Mouse (Mus musculus): ENCODE results near the gene Wars2. TPM values are rescaled to one million over a fixed set of nuclear protein-coding genes. Genes with fewer than 3 reads are reported as not detected.

Wars2 gene
- polyA plus RNA-seq, 1 experiment from 2014 or later: 2.9 TPM

- WGBS: 4% methylated on average over 29 of the region's 29 CpGs
- no peak for TF ChIP-seq CTCF (IDR thresholded peaks at IDR 0.05; ENCODE audit: low read depth)
Observed at GRCm38 (mm10) chr3:99257586-99258577, 117.0 kb downstream of the Wars2 start.

GRCm38 (mm10) chr3:99259741-99260270 lies 118.9 kb downstream of the Wars2 start:
- no peak overlapping the region for H3K27ac ChIP-seq (ENCODE audit: low read depth, low read length)
- H3K9me3 ChIP-seq (ENCODE audit: control insufficient read depth): no peaks in the 10 kb centered on the region
- no peaks in the 10 kb centered on the region for H3K36me3 ChIP-seq (ENCODE audit: control insufficient read depth, insufficient read depth)
- no peak overlapping the region for H3K9ac ChIP-seq (ENCODE audit: low read depth, low read length)
- H3K4me1 ChIP-seq (replicated peaks; ENCODE audit: control insufficient read depth, insufficient read depth, low read length): no peaks in the 10 kb centered on the region
- H3K4me2 ChIP-seq (replicated peaks; ENCODE audit: low read depth): no peak overlapping the region
- ATAC-seq: no peak
- no peak overlapping the region for H3K4me3 ChIP-seq (ENCODE audit: low read depth, low read length)
- H3K27me3 ChIP-seq (replicated peaks; ENCODE audit: control insufficient read depth, insufficient read depth, low read length): peaks cover 96% of the 10 kb centered on the region
- WGBS: 7% methylated on average over 6 of the region's 6 CpGs
- TF ChIP-seq CTCF (IDR thresholded peaks at IDR 0.05; ENCODE audit: low read depth): no peak

More at GRCm38 (mm10) chr3:99257586-99258577, 117.0 kb downstream of the Wars2 start:
- peaks cover 97% of the 10 kb centered on the region for H3K27me3 ChIP-seq (replicated peaks; ENCODE audit: control insufficient read depth, insufficient read depth, low read length)
- H3K9me3 ChIP-seq (ENCODE audit: control insufficient read depth): no peaks in the 10 kb centered on the region
- H3K4me3 ChIP-seq (ENCODE audit: low read depth, low read length): no peak overlapping the region
- H3K9ac ChIP-seq (ENCODE audit: low read depth, low read length): no peak overlapping the region
- H3K4me1 ChIP-seq (replicated peaks; ENCODE audit: control insufficient read depth, insufficient read depth, low read length): no peaks in the 10 kb centered on the region
- no peak overlapping the region for H3K27ac ChIP-seq (ENCODE audit: low read depth, low read length)
- H3K36me3 ChIP-seq (ENCODE audit: control insufficient read depth, insufficient read depth): no peaks in the 10 kb centered on the region
- ATAC-seq: no peak
- H3K4me2 ChIP-seq (replicated peaks; ENCODE audit: low read depth): no peak overlapping the region

- Histone ChIP-seq H3K4me3 (ENCODE audit: low read depth, low read length) (no peak overlapping the region), H3K9me3 (ENCODE audit: control insufficient read depth) (no peaks in the 10 kb centered on the region), H3K4me1 (replicated peaks; ENCODE audit: control insufficient read depth, insufficient read depth, low read length) (no peaks in the 10 kb centered on the region), H3K27me3 (replicated peaks; ENCODE audit: control insufficient read depth, insufficient read depth, low read length) (peaks cover 96% of the 10 kb centered on the region), H3K27ac (ENCODE audit: low read depth, low read length) (no peak overlapping the region), H3K36me3 (ENCODE audit: control insufficient read depth, insufficient read depth) (no peaks in the 10 kb centered on the region), H3K9ac (ENCODE audit: low read depth, low read length) (no peak overlapping the region), H3K4me2 (replicated peaks; ENCODE audit: low read depth) (no peak overlapping the region)
- WGBS: 37% methylated on average over 2 of the region's 2 CpGs
- no peak for TF ChIP-seq CTCF (IDR thresholded peaks at IDR 0.05; ENCODE audit: low read depth)
- no peak for ATAC-seq
Observed at GRCm38 (mm10) chr3:99260395-99260794, 119.5 kb downstream of the Wars2 start.

DNA sequence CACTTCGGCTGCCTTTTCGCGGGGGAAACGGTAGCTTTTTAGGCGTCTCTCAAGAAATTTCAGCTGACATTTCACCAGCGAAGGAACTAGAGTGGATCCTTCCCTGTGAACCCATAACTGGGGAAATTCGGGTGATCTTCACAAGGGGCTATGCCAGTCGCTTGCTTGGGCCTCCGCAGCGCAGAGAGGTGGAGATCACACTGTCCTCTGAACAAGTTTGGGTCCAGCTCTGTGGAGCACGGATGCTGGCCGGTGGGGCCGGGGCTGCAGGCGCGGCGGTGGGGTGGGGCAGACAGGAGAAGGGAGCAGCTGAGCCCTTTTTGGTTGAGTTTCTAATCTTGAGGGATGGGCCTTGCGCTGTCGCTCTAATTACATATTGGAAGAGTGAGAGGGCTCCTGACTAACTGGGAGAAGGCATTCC lies 120.5 kb downstream of the Wars2 start:
- Histone ChIP-seq H3K9ac (ENCODE audit: low read depth, low read length) (no peak overlapping the region), H3K27ac (ENCODE audit: low read depth, low read length) (no peak overlapping the region), H3K4me2 (replicated peaks; ENCODE audit: low read depth) (no peak overlapping the region), H3K27me3 (replicated peaks; ENCODE audit: control insufficient read depth, insufficient read depth, low read length) (peaks cover 95% of the 10 kb centered on the region), H3K4me3 (ENCODE audit: low read depth, low read length) (no peak overlapping the region), H3K9me3 (ENCODE audit: control insufficient read depth) (no peaks in the 10 kb centered on the region), H3K36me3 (ENCODE audit: control insufficient read depth, insufficient read depth) (no peaks in the 10 kb centered on the region), H3K4me1 (replicated peaks; ENCODE audit: control insufficient read depth, insufficient read depth, low read length) (no peaks in the 10 kb centered on the region)
- under 1% methylated on average over 18 of the region's 18 CpGs for WGBS
- ATAC-seq: no peak
- no peak for TF ChIP-seq CTCF (IDR thresholded peaks at IDR 0.05; ENCODE audit: low read depth)

DNA sequence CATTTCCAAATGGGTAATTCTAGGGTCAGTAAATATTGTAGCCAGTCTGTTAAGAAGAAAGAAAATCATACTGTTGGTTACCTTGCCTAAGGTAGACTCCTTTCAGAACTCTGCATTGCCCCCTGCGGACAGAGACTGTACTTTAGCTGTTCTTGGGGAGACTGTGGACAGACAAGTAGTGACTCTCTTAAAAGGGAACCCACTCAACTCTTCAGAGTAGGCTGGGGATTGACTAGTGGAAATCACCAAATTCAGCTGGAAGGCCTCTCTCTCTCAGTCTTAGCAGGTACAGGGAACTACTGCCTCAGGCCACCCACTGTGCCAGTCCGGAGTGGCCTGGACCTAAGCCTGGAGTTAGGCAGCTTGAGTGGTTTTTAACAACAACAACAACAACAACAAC lies 121.1 kb downstream of the Wars2 start:
- WGBS: 4% methylated on average over 2 of the region's 2 CpGs

GRCm38 (mm10) chr3:99263471-99263903 lies 122.6 kb downstream of the Wars2 start:
- Histone ChIP-seq H3K9me3 (ENCODE audit: control insufficient read depth) (no peaks in the 10 kb centered on the region), H3K27me3 (replicated peaks; ENCODE audit: control insufficient read depth, insufficient read depth, low read length) (peaks cover 79% of the 10 kb centered on the region)

More for the DNA sequence above, 121.1 kb downstream of the Wars2 start:
- Histone ChIP-seq H3K36me3 (ENCODE audit: control insufficient read depth, insufficient read depth) (no peaks in the 10 kb centered on the region), H3K4me2 (replicated peaks; ENCODE audit: low read depth) (no peak overlapping the region), H3K27me3 (replicated peaks; ENCODE audit: control insufficient read depth, insufficient read depth, low read length) (peaks cover 89% of the 10 kb centered on the region), H3K9me3 (ENCODE audit: control insufficient read depth) (no peaks in the 10 kb centered on the region), H3K4me1 (replicated peaks; ENCODE audit: control insufficient read depth, insufficient read depth, low read length) (no peaks in the 10 kb centered on the region), H3K9ac (ENCODE audit: low read depth, low read length) (no peak overlapping the region), H3K4me3 (ENCODE audit: low read depth, low read length) (no peak overlapping the region), H3K27ac (ENCODE audit: low read depth, low read length) (no peak overlapping the region)
- TF ChIP-seq CTCF (IDR thresholded peaks at IDR 0.05; ENCODE audit: low read depth): peak; percentile 15; the same call in 1 of the 2 replicates
- no peak for ATAC-seq

More at GRCm38 (mm10) chr3:99263471-99263903, 122.6 kb downstream of the Wars2 start:
- TF ChIP-seq CTCF (IDR thresholded peaks at IDR 0.05; ENCODE audit: low read depth): no peak
- Histone ChIP-seq H3K9ac (ENCODE audit: low read depth, low read length) (no peak overlapping the region), H3K4me2 (replicated peaks; ENCODE audit: low read depth) (no peak overlapping the region), H3K4me1 (replicated peaks; ENCODE audit: control insufficient read depth, insufficient read depth, low read length) (no peaks in the 10 kb centered on the region), H3K4me3 (ENCODE audit: low read depth, low read length) (no peak overlapping the region), H3K36me3 (ENCODE audit: control insufficient read depth, insufficient read depth) (no peaks in the 10 kb centered on the region), H3K27ac (ENCODE audit: low read depth, low read length) (no peak overlapping the region)
- no peak for ATAC-seq
- WGBS: 17% methylated on average over 9 of the region's 9 CpGs

Measured in intestine, postnatal 0 days (tissue).